Mouse (Mus musculus): Measurements from ENCODE around the gene Rnf169. TPM values are rescaled to one million over a fixed set of nuclear protein-coding genes. Genes with fewer than 3 reads are reported as not detected.

Rnf169 gene
- total and polyA plus RNA-seq, 2 experiments from 2014 or later, result 4.3 to 23.6 TPM

DNA sequence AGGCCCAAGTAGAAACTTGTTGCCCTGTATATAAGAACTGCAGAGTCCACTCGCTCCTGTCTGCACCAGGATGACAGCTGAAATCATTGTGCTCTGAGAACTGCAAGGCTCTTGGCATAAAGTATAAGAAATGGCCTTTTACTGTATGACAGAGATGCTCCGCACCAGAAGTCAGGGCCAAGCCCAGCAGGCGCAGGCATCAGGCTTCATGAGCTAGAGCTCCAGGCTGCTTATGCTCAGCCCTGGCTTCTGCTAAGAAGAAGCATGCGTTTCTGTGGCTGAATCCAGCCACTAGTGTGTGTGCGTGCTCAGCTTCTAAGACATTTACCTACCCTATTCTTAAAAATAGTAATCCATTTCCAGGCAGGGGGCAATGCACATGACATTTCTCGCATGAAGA lies 85.8 kb downstream of the Rnf169 start:
- no peak overlapping the region for H3K9ac ChIP-seq
- peak overlapping the region; percentile 59 for H3K27ac ChIP-seq (ENCODE audit: low read depth, low read length)
- ATAC-seq (peak; percentile 57; the same call in 1 of the 2 replicates), DNase-seq (no peak)
- H3K9me3 ChIP-seq (ENCODE audit: low read length), result no peaks in the 10 kb centered on the region
- 0 out of 2 replicates have a peak, but pooled peaks cover 8% of the 10 kb centered on the region for H3K4me1 ChIP-seq (ENCODE audit: insufficient read depth)
- 62% methylated on average over 6 of the region's 6 CpGs for WGBS
- no peak for TF ChIP-seq CTCF (IDR thresholded peaks at IDR 0.05; ENCODE audit: low read depth)
- no peaks in the 10 kb centered on the region for H3K27me3 ChIP-seq (ENCODE audit: insufficient read depth, low read length)
- H3K4me2 ChIP-seq (ENCODE audit: low read depth), result no peak overlapping the region
- no peaks in the 10 kb centered on the region for H3K36me3 ChIP-seq (ENCODE audit: insufficient read depth)
- H3K4me3 ChIP-seq (ENCODE audit: low read depth, low read length), result no peak overlapping the region

DNA sequence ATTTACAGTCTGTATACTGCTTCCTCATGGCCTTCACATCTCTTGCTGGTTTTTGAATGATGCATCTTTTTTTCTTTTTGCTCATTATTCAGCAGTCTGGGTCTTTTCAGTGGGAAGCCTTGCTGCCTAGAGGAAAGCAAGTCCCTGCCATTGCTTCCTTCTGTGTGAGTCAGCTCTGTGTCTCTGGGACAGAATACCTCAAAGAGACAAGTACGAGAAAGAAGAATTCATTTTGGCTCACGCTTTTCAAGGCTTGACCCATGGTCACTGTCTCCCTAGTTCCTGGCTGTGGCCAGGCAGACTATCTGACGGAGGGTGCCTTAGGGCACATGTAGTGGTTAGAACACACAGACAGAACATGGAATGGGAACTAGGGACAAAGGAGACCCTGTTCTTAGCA lies 86.3 kb downstream of the Rnf169 start:
- H3K36me3 ChIP-seq (ENCODE audit: insufficient read depth), result no peaks in the 10 kb centered on the region
- H3K9me3 ChIP-seq (ENCODE audit: low read length), result no peaks in the 10 kb centered on the region
- H3K4me2 ChIP-seq (ENCODE audit: low read depth), result no peak overlapping the region
- H3K4me3 ChIP-seq (ENCODE audit: low read depth, low read length), result no peak overlapping the region
- TF ChIP-seq CTCF (IDR thresholded peaks at IDR 0.05; ENCODE audit: low read depth), result no peak
- 0 out of 2 replicates have a peak, but pooled peaks cover 11% of the 10 kb centered on the region for H3K4me1 ChIP-seq (ENCODE audit: insufficient read depth)
- no peaks in the 10 kb centered on the region for H3K27me3 ChIP-seq (ENCODE audit: insufficient read depth, low read length)
- no peak for DNase-seq
- H3K27ac ChIP-seq (ENCODE audit: low read depth, low read length), result no peak overlapping the region
- no peak overlapping the region for H3K9ac ChIP-seq
- WGBS, result 72% methylated on average over 3 of the region's 3 CpGs
- no peak for ATAC-seq

DNA sequence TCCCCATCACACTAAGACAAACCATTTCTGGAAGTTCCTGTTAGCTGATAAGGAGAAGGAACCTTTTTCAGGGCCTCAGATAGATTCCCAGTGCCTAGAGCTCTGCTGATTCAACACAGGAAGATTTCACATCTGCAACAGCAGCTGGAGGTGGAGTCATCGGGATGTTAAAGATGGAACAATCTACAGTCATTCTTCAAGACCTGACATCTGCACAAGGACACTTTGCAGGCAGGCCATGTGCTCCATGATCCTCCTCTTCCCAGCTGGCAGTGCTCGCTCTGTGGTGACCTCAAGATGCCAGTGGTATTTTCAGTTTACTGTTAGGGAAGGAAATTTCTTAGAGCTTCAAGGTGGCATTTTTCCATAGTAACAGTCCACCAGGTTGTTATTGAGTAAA lies 87.9 kb downstream of the Rnf169 start:
- no peak overlapping the region for H3K27ac ChIP-seq (ENCODE audit: low read depth, low read length)
- no peak overlapping the region for H3K9ac ChIP-seq
- H3K36me3 ChIP-seq (ENCODE audit: insufficient read depth), result no peaks in the 10 kb centered on the region
- DNase-seq (no peak), ATAC-seq (no peak)
- WGBS, result 94% methylated on average over 2 of the region's 2 CpGs
- no peak overlapping the region for H3K4me3 ChIP-seq (ENCODE audit: low read depth, low read length)
- no peak for TF ChIP-seq CTCF (IDR thresholded peaks at IDR 0.05; ENCODE audit: low read depth)
- 0 out of 2 replicates have a peak, but pooled peaks cover 11% of the 10 kb centered on the region for H3K4me1 ChIP-seq (ENCODE audit: insufficient read depth)
- no peaks in the 10 kb centered on the region for H3K27me3 ChIP-seq (ENCODE audit: insufficient read depth, low read length)
- no peak overlapping the region for H3K4me2 ChIP-seq (ENCODE audit: low read depth)
- no peaks in the 10 kb centered on the region for H3K9me3 ChIP-seq (ENCODE audit: low read length)

DNA sequence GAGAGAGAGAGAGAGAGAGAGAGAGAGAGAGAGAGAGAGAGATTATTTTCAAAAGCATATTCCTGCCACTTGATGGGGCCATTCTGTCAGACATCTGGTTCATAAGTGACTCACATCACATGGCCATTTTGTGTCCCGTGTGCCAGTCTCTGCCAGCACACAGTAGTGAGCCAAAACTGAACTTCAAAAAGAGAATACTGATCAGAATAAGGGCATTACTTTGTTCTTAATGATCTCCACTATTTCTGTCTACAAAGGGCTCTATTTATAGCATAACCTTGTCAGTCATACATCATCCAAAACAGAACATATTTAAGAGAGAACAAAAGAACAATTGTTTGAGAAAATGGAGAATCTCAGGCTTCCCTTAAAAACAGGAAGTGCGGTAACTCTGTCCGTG lies 88.8 kb downstream of the Rnf169 start:
- ATAC-seq, result peak; percentile 43; the same call in 1 of the 2 replicates
- Histone ChIP-seq H3K27me3 (ENCODE audit: insufficient read depth, low read length) (no peaks in the 10 kb centered on the region), H3K4me1 (ENCODE audit: insufficient read depth) (0 out of 2 replicates have a peak, but pooled peaks cover 11% of the 10 kb centered on the region), H3K9ac (no peak overlapping the region), H3K4me2 (ENCODE audit: low read depth) (no peak overlapping the region), H3K9me3 (ENCODE audit: low read length) (no peaks in the 10 kb centered on the region), H3K4me3 (ENCODE audit: low read depth, low read length) (no peak overlapping the region), H3K36me3 (ENCODE audit: insufficient read depth) (no peaks in the 10 kb centered on the region), H3K27ac (ENCODE audit: low read depth, low read length) (no peak overlapping the region)
- TF ChIP-seq CTCF (IDR thresholded peaks at IDR 0.05; ENCODE audit: low read depth), result no peak
- DNase-seq, result no peak
- 62% methylated on average over 3 of the region's 3 CpGs for WGBS

DNA sequence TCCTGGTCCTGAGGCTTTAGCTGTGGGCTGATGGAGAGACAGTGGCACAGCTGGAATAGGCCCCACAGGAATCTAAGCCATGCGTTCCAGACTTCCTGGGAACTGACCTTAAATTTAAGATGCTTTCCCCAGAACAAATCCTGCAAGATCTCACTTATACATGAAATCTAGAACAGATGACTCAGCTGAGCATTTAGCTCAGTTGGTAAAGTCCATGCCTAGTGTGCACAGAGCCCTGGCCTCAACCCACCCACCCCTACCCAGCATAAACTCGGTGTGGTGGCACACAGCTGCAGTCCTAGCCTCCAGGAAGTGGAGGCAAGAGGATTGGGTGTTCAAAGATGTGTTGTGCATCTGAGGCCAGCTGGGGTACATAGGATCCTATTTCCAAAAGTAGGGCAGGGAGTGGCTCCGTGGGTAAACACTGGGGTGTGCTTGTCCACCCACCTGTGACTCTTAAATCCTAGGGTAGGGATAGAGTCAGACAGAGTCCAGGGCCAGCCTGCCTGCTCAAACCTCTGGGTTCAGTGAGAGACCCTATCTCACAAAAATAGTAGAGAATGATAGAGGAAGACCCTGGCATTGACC lies 90.0 kb downstream of the Rnf169 start:
- ATAC-seq, result no peak
- Histone ChIP-seq H3K9ac (no peak overlapping the region), H3K27me3 (ENCODE audit: insufficient read depth, low read length) (no peaks in the 10 kb centered on the region), H3K4me1 (ENCODE audit: insufficient read depth) (0 out of 2 replicates have a peak, but pooled peaks cover 9% of the 10 kb centered on the region), H3K36me3 (ENCODE audit: insufficient read depth) (no peaks in the 10 kb centered on the region), H3K27ac (ENCODE audit: low read depth, low read length) (no peak overlapping the region), H3K9me3 (ENCODE audit: low read length) (no peaks in the 10 kb centered on the region), H3K4me2 (ENCODE audit: low read depth) (no peak overlapping the region), H3K4me3 (ENCODE audit: low read depth, low read length) (no peak overlapping the region)
- TF ChIP-seq CTCF (IDR thresholded peaks at IDR 0.05; ENCODE audit: low read depth), result no peak
- 79% methylated on average over 3 of the region's 3 CpGs for WGBS
- DNase-seq, result no peak

DNA sequence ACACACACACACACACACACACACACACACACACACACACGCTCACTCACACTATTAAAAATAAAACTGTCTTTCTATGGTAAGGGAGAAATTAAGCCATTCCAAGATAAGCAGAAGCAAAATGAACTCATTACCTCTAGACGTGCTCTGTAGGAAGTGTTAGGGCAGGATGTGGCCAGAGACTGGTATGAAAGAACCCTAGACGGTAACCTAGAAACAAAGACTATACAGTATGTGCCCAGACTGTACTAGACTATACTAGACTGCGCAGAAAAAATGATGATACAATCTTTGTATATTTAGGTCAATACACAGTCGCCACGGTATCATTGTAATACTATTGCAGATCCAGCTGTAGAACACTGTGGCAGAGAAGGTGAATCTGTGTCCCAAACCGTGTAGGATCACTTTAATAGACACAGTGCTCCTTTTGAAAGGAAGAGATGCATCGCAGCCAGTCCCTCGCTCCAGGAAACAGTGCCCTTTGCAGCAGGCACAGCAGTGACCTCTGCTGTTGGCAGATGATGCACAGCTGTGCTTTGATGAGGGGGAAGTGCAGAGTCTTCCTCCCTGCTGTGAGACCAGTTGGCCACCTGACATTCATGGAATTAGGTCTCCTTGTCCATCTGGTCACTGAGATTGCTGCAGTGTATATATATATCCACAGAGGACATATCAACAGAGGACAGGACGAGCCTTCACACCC lies 90.9 kb downstream of the Rnf169 start:
- DNase-seq (no peak), ATAC-seq (no peak)
- no peaks in the 10 kb centered on the region for H3K9me3 ChIP-seq (ENCODE audit: low read length)
- no peaks in the 10 kb centered on the region for H3K27me3 ChIP-seq (ENCODE audit: insufficient read depth, low read length)
- H3K4me2 ChIP-seq (ENCODE audit: low read depth), result no peak overlapping the region
- WGBS, result 52% methylated on average over 10 of the region's 10 CpGs
- H3K9ac ChIP-seq, result no peak overlapping the region
- 0 out of 2 replicates have a peak, but pooled peaks cover 3% of the 10 kb centered on the region for H3K4me1 ChIP-seq (ENCODE audit: insufficient read depth)
- TF ChIP-seq CTCF (IDR thresholded peaks at IDR 0.05; ENCODE audit: low read depth), result peak; percentile 48
- H3K36me3 ChIP-seq (ENCODE audit: insufficient read depth), result no peaks in the 10 kb centered on the region
- 0 out of 2 replicates have a peak overlapping the region, but pooled peaks have one; percentile 1 for H3K27ac ChIP-seq (ENCODE audit: low read depth, low read length)
- H3K4me3 ChIP-seq (ENCODE audit: low read depth, low read length), result no peak overlapping the region

DNA sequence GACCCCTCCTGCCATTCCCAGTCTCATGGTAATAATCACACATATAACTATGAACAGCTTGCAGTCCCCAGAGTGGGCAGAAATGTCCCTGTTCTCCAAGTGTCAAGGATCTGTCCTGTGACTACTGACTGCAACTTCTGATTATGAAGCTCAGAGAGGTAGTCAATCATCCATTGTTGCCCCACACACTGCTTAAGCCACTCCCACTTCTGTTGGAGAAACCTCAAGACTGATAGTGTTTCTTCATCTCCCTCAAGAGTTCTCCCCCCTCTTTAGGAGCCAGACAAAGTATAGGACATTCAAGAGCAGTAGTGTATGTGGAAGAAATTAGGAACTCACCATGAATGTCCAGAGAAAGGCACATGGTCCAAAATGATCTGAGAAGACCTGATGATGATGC lies 92.5 kb downstream of the Rnf169 start:
- Histone ChIP-seq H3K4me3 (ENCODE audit: low read depth, low read length) (no peak overlapping the region), H3K27ac (ENCODE audit: low read depth, low read length) (no peak overlapping the region), H3K27me3 (ENCODE audit: insufficient read depth, low read length) (no peaks in the 10 kb centered on the region), H3K9me3 (ENCODE audit: low read length) (no peaks in the 10 kb centered on the region), H3K4me1 (ENCODE audit: insufficient read depth) (0 out of 2 replicates have a peak, but pooled peaks cover 3% of the 10 kb centered on the region), H3K36me3 (ENCODE audit: insufficient read depth) (no peaks in the 10 kb centered on the region), H3K9ac (no peak overlapping the region), H3K4me2 (ENCODE audit: low read depth) (no peak overlapping the region)
- no peak for DNase-seq
- no peak for TF ChIP-seq CTCF (IDR thresholded peaks at IDR 0.05; ENCODE audit: low read depth)
- no peak for ATAC-seq

Measured in forebrain, postnatal 0 days (tissue).